Mouse (Mus musculus) brown adipose tissue, adult 24 weeks (tissue): ENCODE data around the gene Igfbp2. TPM values are rescaled to one million over a fixed set of nuclear protein-coding genes. Genes with fewer than 3 reads are reported as not detected.

Source experiments
- H3K27ac ChIP-seq: fragments of 200-500 bp; replicated peaks from 2 replicates; pipeline ENCODE4 v1.5.1; 2012; ENCODE audit warnings: low read depth, mild to moderate bottlenecking, low read length
- H3K4me1 ChIP-seq: fragments of 200-500 bp; 2 replicates; pipeline ENCODE4 v1.6.1; 2012; ENCODE audit warnings: low read length, mixed read lengths; ENCODE audit not compliant: control insufficient read depth, insufficient read depth, insufficient read length
- H3K4me3 ChIP-seq: fragments of 200-500 bp; 2 replicates; pipeline ENCODE4 v1.5.1; 2012; ENCODE audit warnings: low read depth, mild to moderate bottlenecking, low read length, moderate library complexity; ENCODE audit not compliant: insufficient read depth
- polyA plus RNA-seq: library from polyadenylated mRNA; stranded (reverse); fragments of >200 nt; gene quantifications from 2 replicates; pipeline ENCODE4 v1.2.4, GENCODE M21; 2012; ENCODE audit not compliant: missing spikeins, insufficient read depth, insufficient read length

The Igfbp2 gene
- polyA plus RNA-seq, 1 experiment = 1.1 TPM

GRCm38 (mm10) chr1:72869681-72870614 lies 45.6 kb downstream of the Igfbp2 start:
- Histone ChIP-seq H3K4me3 (peak overlapping the region; percentile 44), H3K27ac (peak overlapping the region; percentile 83), H3K4me1 (peaks cover 6% of the 10 kb centered on the region; the same call in 1 of the 2 replicates)

GRCm38 (mm10) chr1:72870615-72871336 lies 46.5 kb downstream of the Igfbp2 start:
- peak overlapping the region; percentile 75 for H3K27ac ChIP-seq
- H3K4me1 ChIP-seq = peaks cover 6% of the 10 kb centered on the region; the same call in 1 of the 2 replicates
- peak overlapping the region; percentile 44 for H3K4me3 ChIP-seq

GRCm38 (mm10) chr1:72871337-72871696 lies 47.0 kb downstream of the Igfbp2 start:
- Histone ChIP-seq H3K27ac (0 out of 2 replicates have a peak overlapping the region, but pooled peaks have one; percentile 2), H3K4me1 (peaks cover 6% of the 10 kb centered on the region; the same call in 1 of the 2 replicates)

GRCm38 (mm10) chr1:72871697-72872411 lies 47.6 kb downstream of the Igfbp2 start:
- Histone ChIP-seq H3K4me1 (peaks cover 6% of the 10 kb centered on the region; the same call in 1 of the 2 replicates), H3K27ac (peak overlapping the region; percentile 2; the same call in 1 of the 2 replicates), H3K4me3 (peak overlapping the region; percentile 32)

More at GRCm38 (mm10) chr1:72871337-72871696, 47.0 kb downstream of the Igfbp2 start:
- H3K4me3 ChIP-seq = peak overlapping the region; percentile 32

- no peak overlapping the region for H3K27ac ChIP-seq
- H3K4me1 ChIP-seq = peaks cover 6% of the 10 kb centered on the region; the same call in 1 of the 2 replicates
- H3K4me3 ChIP-seq = peak overlapping the region; percentile 68; the same call in 1 of the 2 replicates
Measured at GRCm38 (mm10) chr1:72872521-72872920, 48.2 kb downstream of the Igfbp2 start.

GRCm38 (mm10) chr1:72873078-72873477 lies 48.8 kb downstream of the Igfbp2 start:
- H3K4me1 ChIP-seq = peaks cover 6% of the 10 kb centered on the region; the same call in 1 of the 2 replicates
- no peak overlapping the region for H3K27ac ChIP-seq
- peak overlapping the region; percentile 68 for H3K4me3 ChIP-seq

- H3K4me3 ChIP-seq = peak overlapping the region; percentile 68
- H3K4me1 ChIP-seq = peaks cover 5% of the 10 kb centered on the region; the same call in 1 of the 2 replicates
- H3K27ac ChIP-seq = 0 out of 2 replicates have a peak overlapping the region, but pooled peaks have one; percentile 52
Measured at GRCm38 (mm10) chr1:72873511-72874286, 49.4 kb downstream of the Igfbp2 start.

- H3K4me1 ChIP-seq = no peaks in the 10 kb centered on the region; the same call in 1 of the 2 replicates
- H3K4me3 ChIP-seq = peak within 1 kb of the TSS; percentile 68
- H3K27ac ChIP-seq = peak within 1 kb of the TSS; percentile 52
Measured at GRCm38 (mm10) chr1:72874287-72875211, 50.2 kb downstream of the Igfbp2 start, which contains the start of gene Igfbp5. Igfbp5 (minus strand) TSS chr1:72874884.

GRCm38 (mm10) chr1:72875708-72876107 lies 51.4 kb downstream of the Igfbp2 start:
- Histone ChIP-seq H3K27ac (no peak overlapping the region), H3K4me1 (no peaks in the 10 kb centered on the region; the same call in 1 of the 2 replicates), H3K4me3 (no peak overlapping the region)

- no peaks in the 10 kb centered on the region; the same call in 1 of the 2 replicates for H3K4me1 ChIP-seq
- H3K4me3 ChIP-seq = no peak overlapping the region
- H3K27ac ChIP-seq = no peak overlapping the region
Measured at GRCm38 (mm10) chr1:72876111-72876510, 51.8 kb downstream of the Igfbp2 start.

- Histone ChIP-seq H3K27ac (no peak overlapping the region), H3K4me3 (no peak overlapping the region), H3K4me1 (no peaks in the 10 kb centered on the region)
Measured at GRCm38 (mm10) chr1:72877892-72878291, 53.6 kb downstream of the Igfbp2 start.

GRCm38 (mm10) chr1:72878473-72879318 lies 54.4 kb downstream of the Igfbp2 start:
- Histone ChIP-seq H3K4me3 (no peak overlapping the region), H3K4me1 (no peaks in the 10 kb centered on the region), H3K27ac (no peak overlapping the region)
